Mouse (Mus musculus) kidney, adult 2 months (tissue): ENCODE measurements at regions not wholly inside any gene's neighbourhood (a gene's known extent, or its start where the extent isn't known, plus 50 kb on each side); places are given as distances from the start of the nearest gene placed in this dataset.
"Not testable (repeated sequence)": the region's sequence is repeated elsewhere in the genome, so short reads cannot be mapped to it uniquely, and the experiment has no call there.

Experiments
- DNase-seq: peaks from one replicate; pipeline ENCODE4 v3.0.0; 2021
- H3K27ac ChIP-seq: fragments of 200-500 bp; 2 replicates; pipeline ENCODE4 v1.5.1; 2012; ENCODE audit warnings: low read depth, low read length, control low read depth, inconsistent platforms; ENCODE audit not compliant: insufficient read depth
- H3K27me3 ChIP-seq: fragments of 200-500 bp; replicated peaks from 2 replicates; pipeline ENCODE4 v1.6.1; 2012; ENCODE audit warnings: mild to moderate bottlenecking, moderate library complexity, low read length, inconsistent platforms; ENCODE audit not compliant: control insufficient read depth, insufficient read depth
- H3K36me3 ChIP-seq: fragments of 200-500 bp; 2 replicates; pipeline ENCODE4 v1.6.1; 2012; ENCODE audit warnings: mild to moderate bottlenecking, moderate library complexity, low read length, inconsistent platforms; ENCODE audit not compliant: control insufficient read depth, insufficient read depth
- H3K4me1 ChIP-seq: fragments of 200-500 bp; 2 replicates; pipeline ENCODE4 v1.6.1; 2011; ENCODE audit warnings: low read length; ENCODE audit not compliant: control insufficient read depth, insufficient read depth
- H3K4me3 ChIP-seq: fragments of 200-500 bp; 2 replicates; pipeline ENCODE4 v1.5.1; 2011; ENCODE audit warnings: mild to moderate bottlenecking, low read depth, low read length, control low read depth; ENCODE audit not compliant: insufficient read depth
- CTCF ChIP-seq: fragments of 200-500 bp; conservative IDR thresholded peaks from 2 replicates; pipeline ENCODE4 v1.5.1; 2011; ENCODE audit warnings: low read depth, mild to moderate bottlenecking, control low read depth, low read length, moderate library complexity, mixed read lengths; ENCODE audit not compliant: insufficient read depth, insufficient read length
- POLR2A ChIP-seq: fragments of 200-500 bp; IDR thresholded peaks from one replicate; pipeline ENCODE4 v1.6.1; 2011; ENCODE audit warnings: low read depth, low read length, control low read depth
- WGBS: fragments of 180-500 bp; shearing (Covaris S2); methylation state at CpG from one replicate; pipeline ENCODE4 v1.1.7; 2018; 5-methylcytosine and 5-hydroxymethylcytosine counted together

DNA sequence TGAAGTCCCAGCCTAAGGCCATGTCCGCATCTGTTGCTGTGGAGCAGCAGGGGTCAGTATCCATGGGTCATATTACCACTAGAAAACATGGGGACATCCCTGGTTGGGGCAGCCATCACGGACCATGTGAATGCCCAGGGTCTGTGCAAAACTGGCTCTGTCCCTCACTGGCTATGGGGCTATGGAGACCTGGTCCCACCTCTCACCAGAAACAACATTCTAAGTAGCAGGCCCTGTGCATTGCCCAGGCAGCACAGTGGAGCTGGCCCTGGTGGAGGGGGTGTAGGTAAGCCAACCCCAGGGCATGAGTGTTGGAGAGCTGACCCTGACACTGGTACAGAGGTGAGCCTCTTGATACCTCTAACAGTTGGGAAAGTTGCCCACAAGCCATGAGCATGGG lies 213.7 kb downstream of the Macc1 start:
- WGBS = 83% methylated on average over 2 of the region's 2 CpGs
- Histone ChIP-seq H3K27ac (no peak overlapping the region), H3K36me3 (no peaks in the 10 kb centered on the region), H3K4me3 (no peak overlapping the region), H3K4me1 (no peaks in the 10 kb centered on the region), H3K27me3 (no peaks in the 10 kb centered on the region)
- no peak for DNase-seq
- TF ChIP-seq CTCF (no peak), POLR2A (no peak)

DNA sequence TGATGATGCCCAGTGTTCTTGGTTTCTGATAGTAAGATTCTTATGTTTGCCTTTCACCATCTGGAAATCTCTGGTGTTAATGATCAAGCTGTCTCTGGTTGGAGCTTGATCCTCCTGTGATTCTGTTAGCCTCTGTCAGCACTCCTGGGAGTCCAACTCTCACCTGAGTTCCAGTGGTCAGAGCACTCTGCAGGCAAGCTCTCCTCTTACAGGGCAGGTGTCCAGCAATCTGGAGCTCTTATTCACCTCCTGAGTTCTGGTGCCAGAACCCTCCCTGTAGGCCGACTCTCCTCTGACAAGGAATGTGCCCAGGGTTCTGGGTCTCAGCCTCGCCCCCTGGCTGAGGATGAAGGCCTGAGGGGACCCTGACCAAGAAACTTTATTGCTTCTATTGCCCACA lies 234.3 kb downstream of the Macc1 start:
- WGBS = 46% methylated on average over 2 of the region's 2 CpGs
- not testable (repeated sequence) for H3K4me1 ChIP-seq, H3K36me3 ChIP-seq, H3K27me3 ChIP-seq, H3K4me3 ChIP-seq
- H3K27ac ChIP-seq = peak overlapping the region; percentile 51
- DNase-seq = peak; percentile 67

DNA sequence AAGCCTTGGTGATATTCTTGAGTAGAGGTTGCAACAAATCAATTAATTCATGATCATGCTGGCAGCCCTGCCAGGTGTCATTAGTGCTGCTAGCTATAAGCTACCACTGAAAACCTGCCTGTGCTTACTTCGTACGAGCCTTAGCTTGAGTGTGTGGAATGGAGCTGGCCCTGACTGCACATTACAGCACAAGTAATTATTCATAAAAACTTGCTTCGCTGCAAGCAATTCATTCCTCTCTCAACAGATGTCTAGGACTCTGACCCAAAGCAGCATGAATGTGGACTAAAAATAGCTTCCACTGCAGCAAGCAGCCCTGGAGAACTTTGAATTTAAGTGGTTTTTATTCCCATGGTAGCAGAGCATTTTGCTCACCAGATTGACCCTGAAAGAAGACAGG lies 262.6 kb downstream of the Macc1 start:
- Histone ChIP-seq H3K4me1 (no peaks in the 10 kb centered on the region), H3K27me3 (no peaks in the 10 kb centered on the region), H3K27ac (no peak overlapping the region; the same call in 1 of the 2 replicates), H3K4me3 (no peak overlapping the region), H3K36me3 (no peaks in the 10 kb centered on the region)
- peak; percentile 48 for DNase-seq
- no peak for TF ChIP-seq POLR2A
- no peak for TF ChIP-seq CTCF
- 23% methylated on average over 3 of the region's 3 CpGs for WGBS

DNA sequence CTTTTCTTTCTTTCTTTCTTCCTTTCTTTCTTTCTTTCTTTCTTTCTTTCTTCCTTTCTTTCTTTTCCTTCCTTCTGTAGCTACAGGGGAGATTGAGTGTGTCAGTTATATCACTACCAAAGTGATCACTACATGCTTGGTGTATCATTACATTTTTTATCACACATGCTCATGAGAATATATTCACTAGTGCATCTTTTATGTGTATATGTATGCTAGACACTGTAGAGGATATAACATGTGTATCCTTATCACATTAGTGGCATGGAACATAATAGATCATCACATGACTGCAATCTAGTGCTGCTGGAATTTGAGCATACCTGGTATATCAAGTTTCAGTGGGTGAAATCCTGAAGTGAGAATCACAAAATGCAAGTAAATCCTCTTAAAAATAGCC lies 263.2 kb downstream of the Macc1 start:
- no peak for TF ChIP-seq POLR2A
- no peak for TF ChIP-seq CTCF
- Histone ChIP-seq H3K27ac (no peak overlapping the region), H3K4me3 (no peak overlapping the region), H3K36me3 (no peaks in the 10 kb centered on the region), H3K27me3 (no peaks in the 10 kb centered on the region), H3K4me1 (no peaks in the 10 kb centered on the region)
- DNase-seq = no peak

DNA sequence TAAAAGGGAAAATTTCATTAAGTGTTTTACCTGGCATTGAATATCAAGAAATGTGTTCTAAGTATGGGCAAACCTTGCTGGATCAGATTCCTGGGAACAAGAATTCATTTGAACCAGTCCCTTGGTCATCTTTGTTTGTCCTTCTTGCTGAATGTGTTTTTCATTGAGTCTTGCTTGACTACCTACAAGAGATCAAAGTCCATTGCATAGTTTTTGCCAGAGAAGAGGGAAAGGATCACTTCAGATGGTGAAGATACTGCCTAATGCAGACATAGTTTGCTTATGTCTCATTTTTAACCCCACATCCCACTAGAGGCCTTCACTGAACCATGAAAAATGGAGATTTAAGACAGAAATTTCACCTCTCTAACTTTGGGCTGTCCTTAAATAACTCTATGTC lies 287.3 kb downstream of the Macc1 start:
- Histone ChIP-seq H3K27ac (peak overlapping the region; percentile 38; the same call in 1 of the 2 replicates), H3K27me3 (no peaks in the 10 kb centered on the region), H3K4me3 (no peak overlapping the region), H3K36me3 (no peaks in the 10 kb centered on the region), H3K4me1 (no peaks in the 10 kb centered on the region)
- peak; percentile 65 for DNase-seq
- TF ChIP-seq CTCF (no peak), POLR2A (no peak)

DNA sequence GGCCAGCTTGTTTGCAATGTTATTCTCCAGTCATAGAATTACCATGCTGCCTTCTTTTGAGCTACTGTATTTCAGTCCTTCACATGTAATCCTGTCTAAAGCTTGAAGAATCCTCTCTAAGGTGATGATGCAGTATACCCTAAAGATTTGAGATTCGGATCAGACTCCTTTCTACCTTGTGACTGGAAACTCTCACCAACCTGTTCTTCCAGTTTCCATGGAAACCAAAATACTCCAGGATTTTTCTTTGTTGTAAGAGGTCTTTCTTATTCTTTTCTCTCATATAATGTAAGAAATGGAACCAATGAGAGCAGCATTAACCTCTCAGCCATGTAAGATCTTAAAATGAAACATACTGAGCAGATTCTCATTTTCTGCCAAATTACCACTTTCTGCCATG lies 310.2 kb downstream of the Macc1 start:
- DNase-seq = no peak
- H3K27ac ChIP-seq = no peak overlapping the region
- 74% methylated on average over 1 of the region's 1 CpGs for WGBS
- H3K27me3 ChIP-seq = no peaks in the 10 kb centered on the region
- no peaks in the 10 kb centered on the region for H3K36me3 ChIP-seq
- H3K4me3 ChIP-seq = no peak overlapping the region
- TF ChIP-seq POLR2A = no peak
- no peak for TF ChIP-seq CTCF
- H3K4me1 ChIP-seq = no peaks in the 10 kb centered on the region

DNA sequence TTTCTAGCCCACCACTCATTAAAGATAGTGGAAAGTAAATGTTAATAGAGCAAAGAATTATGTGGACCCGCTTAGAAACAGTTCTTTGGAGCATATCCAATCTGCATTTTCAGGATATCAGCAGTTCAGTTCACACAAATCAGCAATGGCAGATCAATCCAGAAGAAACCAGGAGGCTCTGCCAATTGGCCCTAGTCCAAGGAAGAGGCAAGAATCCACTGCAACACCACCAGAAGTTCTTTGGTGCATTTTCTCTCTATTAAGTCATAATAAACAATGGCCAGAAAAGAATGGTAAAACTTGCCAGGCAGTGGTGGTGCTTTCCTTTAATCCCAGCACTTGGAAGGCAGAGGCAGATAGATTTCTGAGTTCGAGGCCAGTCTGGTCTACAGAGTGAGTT lies 290.3 kb upstream of the Tmem196 start:
- no peaks in the 10 kb centered on the region for H3K4me1 ChIP-seq
- WGBS = 66% methylated on average over 2 of the region's 2 CpGs
- TF ChIP-seq CTCF = no peak
- TF ChIP-seq POLR2A = no peak
- no peaks in the 10 kb centered on the region for H3K36me3 ChIP-seq
- H3K27ac ChIP-seq = no peak overlapping the region
- DNase-seq = no peak
- H3K4me3 ChIP-seq = no peak overlapping the region
- no peaks in the 10 kb centered on the region for H3K27me3 ChIP-seq
